Mouse (Mus musculus): Measurements from ENCODE around the gene Armcx2.
A peak's percentile ranks its signal among the peaks of the same experiment; 100 is the strongest.
"Not testable (repeated sequence)": the region's sequence is repeated elsewhere in the genome, so short reads cannot be mapped to it uniquely, and the experiment has no call there.

Armcx2 gene

GRCm38 (mm10) chrX:134808755-134809224 is at the start of gene Armcx2:
Armcx2 (minus strand) TSS chrX:134809221.
- DNase-seq (ENCODE audit: low spot score in 2 of 2) = peak; percentile 18 to 27

GRCm38 (mm10) chrX:134849662-134850061 is 40.6 kb upstream of the Armcx2 start:
- DNase-seq (ENCODE audit: low spot score in 2 of 2) = no peak

GRCm38 (mm10) chrX:134844424-134844823 is 35.4 kb upstream of the Armcx2 start:
- no peak for DNase-seq (ENCODE audit: low spot score in 2 of 2)

- no peak for DNase-seq (ENCODE audit: low spot score in 2 of 2)
Observed at GRCm38 (mm10) chrX:134830508-134830907, 21.5 kb upstream of the Armcx2 start.

GRCm38 (mm10) chrX:134807833-134808754 is 927 bp downstream of the Armcx2 start:
- DNase-seq (ENCODE audit: low spot score in 2 of 2) = peak; percentile 13 to 19

GRCm38 (mm10) chrX:134787728-134788127 is 21.3 kb downstream of the Armcx2 start:
- no peak for DNase-seq (ENCODE audit: low spot score in 2 of 2)

GRCm38 (mm10) chrX:134763428-134764198 is 45.4 kb downstream of the Armcx2 start:
- not testable (repeated sequence) for DNase-seq (ENCODE audit: low spot score in 2 of 2)

GRCm38 (mm10) chrX:134757293-134757995 is 51.6 kb downstream of the Armcx2 start:
- DNase-seq (ENCODE audit: low spot score in 2 of 2) = no peak

GRCm38 (mm10) chrX:134756434-134757292 is 52.4 kb downstream of the Armcx2 start, which contains the start of gene Armcx3:
Armcx3 (plus strand) TSS chrX:134756595.
- peak in 1 of 2 experiments; percentile 17 for DNase-seq (ENCODE audit: low spot score in 2 of 2)
